Mouse (Mus musculus) ES-Bruce4 (cell line): Measurements from ENCODE around the gene Rassf10.

Experiments used
- CTCF ChIP-seq: IDR thresholded peaks from one replicate; pipeline ENCODE4 v1.8.1; 2011; ENCODE audit warnings: low read depth, low read length
- POLR2A ChIP-seq: IDR thresholded peaks from one replicate; pipeline ENCODE4 v1.8.1; 2011; ENCODE audit warnings: low read length; ENCODE audit not compliant: insufficient read depth

- TF ChIP-seq CTCF (no peak), POLR2A (no peak)
Observed at GRCm38 (mm10) chr7:112985578-112985949, 31.8 kb downstream of the Rassf10 start.
